Mouse (Mus musculus) bone marrow macrophage, adult 2 months (primary cell): ENCODE results near the gene Naip1.

Experiments used
- CTCF ChIP-seq: IDR thresholded peaks from 2 replicates; pipeline ENCODE4 v1.5.1; 2012; ENCODE audit warnings: low read depth, mild to moderate bottlenecking, low read length, moderate library complexity
- POLR2A ChIP-seq: IDR thresholded peaks from 2 replicates; pipeline ENCODE4 v1.6.1; 2012; ENCODE audit warnings: mild to moderate bottlenecking, low read depth, low read length, borderline replicate concordance

GRCm38 (mm10) chr13:100490424-100490823, 37.8 kb upstream of the Naip1 start:
- no peak for TF ChIP-seq CTCF
- no peak for TF ChIP-seq POLR2A
